Mouse (Mus musculus) adrenal gland, postnatal 36 days (tissue): ENCODE measurements around the gene Uqcrc1. TPM values are rescaled to one million over a fixed set of nuclear protein-coding genes. Genes with fewer than 3 reads are reported as not detected.

ENCODE experiments used
- DNase-seq, 2 experiments: peaks; one replicate each; pipeline ENCODE4 v3.0.0; 2021; ENCODE audit warnings: mixed read lengths in 1 of 2
- microRNA-seq: library from miRNA; unstranded; fragments of <30 nt; microRNA quantifications from one replicate; pipeline ENCODE4 v1.2.0, GENCODE M21; 2021
- total RNA-seq, 2 experiments: library from RNA; stranded (reverse); gene quantifications; 2 replicates each; pipeline ENCODE4 v1.2.3; 2021

Uqcrc1 gene
- total RNA-seq, 2 experiments from 2014 or later = 632 to 663 TPM

DNA sequence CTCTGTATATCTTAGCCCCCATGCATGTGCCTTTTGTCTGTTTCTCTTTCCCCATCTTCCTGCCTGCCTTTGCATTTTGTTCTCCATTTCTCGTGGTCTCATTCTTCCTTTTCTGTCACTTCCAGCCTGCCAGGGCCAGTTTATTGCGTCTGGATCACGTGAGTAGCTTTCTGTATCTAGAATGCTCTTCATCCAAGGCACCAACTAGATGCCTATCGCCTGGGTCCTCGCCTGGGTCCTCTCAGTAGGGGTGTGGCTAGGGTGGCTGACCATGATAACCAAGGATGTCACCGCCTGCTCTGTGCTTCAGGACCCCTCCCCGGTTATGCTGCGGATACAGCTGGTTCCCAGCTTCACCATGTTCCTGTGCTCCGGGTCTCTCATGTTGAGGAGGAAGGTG lies 46.8 kb downstream of the Uqcrc1 start:
- DNase-seq = no peak

- no peak for DNase-seq
Observed at GRCm38 (mm10) chr9:108985710-108986109, 49.3 kb downstream of the Uqcrc1 start, which contains the start of gene Ucn2. Gene Ucn2, plus strand, starts transcription at chr9:108986010.

- DNase-seq = peak; percentile 29 to 58
Observed at GRCm38 (mm10) chr9:108987704-108988350, 51.4 kb downstream of the Uqcrc1 start.

- DNase-seq = no peak
Observed at GRCm38 (mm10) chr9:108989802-108990461, 53.5 kb downstream of the Uqcrc1 start.

DNA sequence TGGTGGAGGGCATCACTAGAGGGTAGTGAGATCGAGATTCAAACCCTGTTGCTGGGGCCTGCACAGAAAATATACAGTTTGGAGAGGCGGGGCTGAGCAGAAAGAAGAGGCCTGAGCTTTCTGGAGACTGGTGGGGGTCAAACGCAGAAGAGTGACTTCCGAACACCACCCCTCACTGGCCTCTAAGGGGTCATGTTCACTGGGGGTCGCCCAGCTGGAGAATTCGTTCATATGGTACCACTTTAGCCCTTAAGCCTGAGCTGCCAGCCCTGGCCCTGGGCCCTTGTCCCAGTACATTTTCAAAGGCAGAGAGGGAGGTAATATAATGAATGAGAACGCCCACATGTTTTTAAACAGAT lies 54.0 kb downstream of the Uqcrc1 start:
- no peak for DNase-seq

DNA sequence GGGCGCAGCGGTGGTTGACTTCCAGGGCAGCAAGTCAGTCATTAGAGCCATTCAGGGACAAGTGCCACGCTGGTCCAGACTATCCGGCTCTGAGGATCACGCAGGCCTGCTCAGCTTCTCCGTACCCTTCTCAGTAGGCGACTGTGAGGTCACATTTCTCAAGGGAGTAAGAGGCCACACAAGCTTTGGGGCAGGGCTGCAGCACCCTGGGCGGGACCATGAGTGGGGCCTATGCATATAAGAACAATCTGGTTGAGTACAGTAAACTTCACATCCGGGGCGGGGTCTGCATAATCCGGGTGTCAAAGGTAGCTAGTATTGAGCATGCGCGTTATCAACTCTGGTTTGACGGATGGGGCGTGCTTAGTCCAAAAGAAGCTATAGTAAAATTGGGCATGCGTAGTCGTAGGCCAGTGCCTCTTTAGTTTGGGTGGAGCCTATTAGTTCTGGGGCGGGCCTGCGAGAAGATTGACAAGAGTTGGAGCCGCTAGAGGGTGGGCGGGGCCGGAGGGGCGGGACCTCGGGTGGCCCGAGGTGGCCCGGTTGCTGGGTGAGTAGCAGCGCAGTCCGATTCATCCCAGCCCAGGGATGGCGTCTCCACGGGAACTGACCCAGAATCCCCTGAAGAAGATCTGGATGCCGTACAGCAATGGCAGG lies 55.1 kb downstream of the Uqcrc1 start, which contains the start of gene Pfkfb4:
TSS of gene Pfkfb4 (plus strand) at position 351 of the 657 bp plus-strand sequence.
- DNase-seq = peak; percentile 95 to 96

DNA sequence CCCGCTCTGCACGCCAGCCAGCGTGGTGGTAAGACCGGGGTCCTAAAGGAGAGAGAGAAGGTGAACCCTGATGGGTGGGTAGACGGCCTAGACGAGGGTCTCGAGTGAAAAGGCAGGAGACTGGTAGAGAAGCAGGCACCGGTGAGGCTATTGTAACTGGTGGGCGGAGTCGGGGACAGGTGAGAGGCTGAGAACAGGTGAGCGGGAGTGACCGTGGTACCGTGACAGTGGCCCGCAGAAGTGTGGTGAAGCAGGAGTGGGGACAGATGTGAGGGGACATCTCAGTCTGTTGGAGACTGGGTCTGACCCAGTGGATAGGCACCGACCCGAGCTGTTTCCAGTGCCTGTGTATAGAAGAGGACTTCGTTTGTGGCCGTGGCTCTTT lies 55.6 kb downstream of the Uqcrc1 start:
- no peak for DNase-seq

DNA sequence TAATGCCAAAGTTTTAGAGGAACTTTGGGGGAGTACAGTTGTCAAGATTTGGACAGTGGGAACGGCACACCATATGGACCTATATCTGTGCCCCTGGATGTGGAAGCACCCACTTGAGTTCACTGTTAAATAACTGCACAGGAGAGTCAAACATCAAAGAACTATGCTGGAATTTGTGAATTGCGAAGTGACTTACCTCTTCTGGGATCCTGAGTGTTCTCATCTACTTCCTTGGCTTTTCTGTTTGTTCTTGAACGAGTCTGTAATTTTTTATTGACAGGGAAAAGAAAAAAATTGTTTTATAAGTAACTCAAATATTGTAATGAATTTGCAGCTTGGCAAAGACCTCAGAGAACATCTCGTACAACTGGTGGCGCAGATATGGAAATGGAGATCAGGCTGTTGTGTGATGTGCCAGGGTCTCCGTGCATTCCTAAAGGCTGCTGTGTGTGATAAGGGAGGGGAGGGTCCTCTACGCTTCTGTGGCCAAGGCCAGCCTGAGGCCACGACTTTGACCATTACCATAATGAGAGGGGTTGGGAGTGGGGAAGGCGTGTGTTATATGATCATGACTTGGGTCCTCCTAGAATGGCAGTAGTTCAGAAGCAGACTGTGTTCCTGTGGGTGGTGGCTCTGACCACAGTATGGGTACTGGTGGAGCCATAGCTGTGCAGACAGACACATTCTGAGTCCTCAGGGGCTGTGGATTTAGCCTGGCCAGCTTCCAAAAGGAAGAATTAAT lies 56.4 kb downstream of the Uqcrc1 start:
- DNase-seq = no peak

DNA sequence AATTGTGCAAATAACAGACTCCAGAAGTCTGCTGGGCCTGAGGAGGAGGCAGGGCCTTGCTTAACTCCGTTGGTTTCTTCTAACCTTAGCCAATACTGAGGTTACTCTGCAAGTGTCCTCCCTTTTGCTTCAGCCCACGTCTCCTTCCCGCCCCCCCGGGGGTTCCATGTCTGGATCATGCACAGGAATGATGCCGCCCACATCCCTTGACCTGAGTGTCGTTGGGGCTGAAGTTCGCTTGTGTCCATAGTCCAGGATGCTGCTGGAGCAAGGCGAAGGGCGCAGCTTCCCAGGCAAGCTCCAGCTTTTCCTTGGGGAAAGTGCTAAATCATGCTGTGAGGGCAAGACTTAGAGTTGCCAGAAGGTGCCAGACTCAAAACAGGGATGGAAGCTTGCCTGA lies 60.0 kb downstream of the Uqcrc1 start:
- DNase-seq = no peak

DNA sequence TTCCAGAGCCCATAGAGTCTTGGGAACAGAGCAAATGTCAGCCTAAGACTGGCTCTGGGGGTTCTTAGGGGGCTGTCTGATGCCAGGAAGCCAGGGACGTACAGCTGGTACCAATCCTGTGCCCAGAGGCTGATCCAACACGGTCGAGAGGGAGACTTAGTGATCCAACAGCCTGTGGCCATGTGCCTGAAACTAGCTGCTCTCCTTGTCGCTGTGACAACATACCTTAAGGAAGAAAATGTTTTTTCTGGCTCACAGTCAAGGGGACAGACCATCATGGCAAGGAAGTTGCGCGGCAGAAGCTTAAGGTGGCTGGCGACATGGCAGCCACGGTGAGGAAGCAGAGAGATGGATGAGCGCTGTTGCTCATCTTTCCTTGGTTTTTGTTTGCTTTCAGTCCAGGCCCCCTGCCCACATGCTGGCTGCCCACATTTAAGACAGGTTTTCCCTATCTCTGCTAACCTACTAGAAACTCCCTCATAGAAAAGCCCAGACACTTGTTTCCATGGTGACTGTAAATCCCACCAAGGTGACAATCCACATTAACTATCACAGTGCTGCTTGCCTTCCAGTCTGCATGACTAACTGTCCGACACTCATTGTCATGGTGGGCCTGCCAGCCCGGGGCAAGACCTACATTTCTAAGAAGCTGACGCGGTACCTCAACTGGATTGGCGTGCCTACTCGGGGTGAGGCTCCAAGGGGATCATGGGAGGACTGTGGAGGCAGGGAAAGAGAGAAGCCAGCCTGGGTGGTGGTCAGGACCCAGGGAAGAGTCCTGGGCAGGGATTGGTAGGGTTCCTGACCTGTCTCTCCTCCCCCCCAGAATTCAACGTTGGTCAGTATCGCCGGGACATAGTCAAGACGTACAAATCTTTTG lies 62.1 kb downstream of the Uqcrc1 start:
- DNase-seq = no peak

GRCm38 (mm10) chr9:108999167-108999526 lies 62.7 kb downstream of the Uqcrc1 start:
- no peak for DNase-seq

Small RNA genes within 50 kb of the gene (microRNA-seq; reads per million reads assigned to microRNA genes)
- not detected for gene Mir711

Other genes with a start within 250 kb of the Uqcrc1 start
- 10 to 100 TPM; 28.9 to 34.9 TPM for gene Prkar2a, start 247.3 kb upstream of the Uqcrc1 start, total RNA-seq
- gene Ip6k2, start 152.8 kb upstream of the Uqcrc1 start, total RNA-seq = 10 to 100 TPM; 77.3 to 99.4 TPM
- gene Nckipsd, start 128.3 kb upstream of the Uqcrc1 start, total RNA-seq = 10 to 100 TPM in 1 of 2 experiments, 1 to 10 TPM in 1; 9.8 to 12.5 TPM
- 1 to 10 TPM; 3.0 to 5.8 TPM for gene Celsr3, start 110.3 kb upstream of the Uqcrc1 start, total RNA-seq
- gene Slc26a6, start 83.3 kb upstream of the Uqcrc1 start, total RNA-seq = 10 to 100 TPM in 1 of 2 experiments, 1 to 10 TPM in 1; 8.5 to 10.9 TPM
- not detected for gene Tmem89, start 22.0 kb upstream of the Uqcrc1 start, total RNA-seq
- 1 to 10 TPM; 3.9 to 6.0 TPM for gene Col7a1, start 17.0 kb downstream of the Uqcrc1 start, total RNA-seq
- gene Ucn2, start 49.4 kb downstream of the Uqcrc1 start, total RNA-seq = 1 to 10 TPM in 1 of 2 experiments, not detected in 1; 1.1 TPM
- 10 to 100 TPM in 1 of 2 experiments, 1 to 10 TPM in 1; 4.8 to 13.2 TPM for gene Pfkfb4, start 55.1 kb downstream of the Uqcrc1 start, total RNA-seq
- 100 to 1,000 TPM; 122 to 128 TPM for gene Shisa5, start 101.9 kb downstream of the Uqcrc1 start, total RNA-seq
- gene Trex1, start 123.1 kb downstream of the Uqcrc1 start, total RNA-seq = 10 to 100 TPM; 19.7 to 23.4 TPM
- gene Atrip, start 137.5 kb downstream of the Uqcrc1 start, total RNA-seq = 10 to 100 TPM; 16.3 to 18.3 TPM
- gene Ccdc51, start 145.9 kb downstream of the Uqcrc1 start, total RNA-seq = 10 to 100 TPM; 15.6 to 20.1 TPM
- gene Tma7, start 146.0 kb downstream of the Uqcrc1 start, total RNA-seq = 100 to 1,000 TPM; 384 to 426 TPM
- gene Plxnb1, start 158.8 kb downstream of the Uqcrc1 start, total RNA-seq = 100 to 1,000 TPM in 1 of 2 experiments, 10 to 100 TPM in 1; 82.7 to 123 TPM
- not detected for gene Fbxw21, start 225.4 kb downstream of the Uqcrc1 start, total RNA-seq